Mouse (Mus musculus): ENCODE data around the gene Sclt1.

- TF ChIP-seq CTCF (IDR thresholded peaks at IDR 0.05; ENCODE audit: borderline replicate concordance, insufficient read depth, low read depth, low read length) (no peak), POLR2A (IDR thresholded peaks at IDR 0.05; ENCODE audit: borderline replicate concordance, insufficient read depth, low read length) (no peak)
Observed at GRCm38 (mm10) chr3:41579873-41580272, 162.4 kb downstream of the Sclt1 start.

All from cerebellum, adult 2 months (tissue).